ENCODE assay signal across 22 mouse cellular contexts in the genomic region with DNA sequence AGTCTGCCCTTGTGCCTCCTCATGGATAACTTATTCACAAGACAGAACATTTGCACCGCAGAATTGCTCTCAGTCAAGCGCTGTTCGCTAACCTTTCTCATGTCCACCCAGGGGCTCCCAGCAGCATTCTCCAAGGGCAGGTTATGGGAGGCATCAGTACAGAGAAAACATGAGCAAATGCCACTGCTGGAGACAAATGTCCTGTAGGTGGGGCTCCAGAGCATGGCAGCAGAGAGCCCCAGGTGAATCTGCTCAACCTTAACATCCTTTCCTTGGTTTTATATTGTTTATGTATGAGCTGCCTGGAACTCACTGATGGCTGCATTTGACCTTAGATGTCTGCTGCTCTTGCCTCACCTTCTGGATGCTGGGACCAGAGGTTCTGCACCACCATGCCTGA. TPM values are rescaled to one million over a fixed set of nuclear protein-coding genes. Genes with fewer than 3 reads are reported as not detected.
DNase-seq lines count a peak whose midpoint lies in the region; ATAC-seq and TF ChIP-seq lines count a peak whose summit lies in the region.
"Had no signal": no experiment of that assay in that cellular context is flagged by ENCODE, and none has a peak within 500 bp of the region (broad histone marks: within the 10 kb centered on the region; RNA-seq: fewer than 3 reads in every experiment).

No protein-coding gene starts in this region.

- peak; percentile 36; the same call in 1 of the 2 replicates for TF ChIP-seq CTCF in hindbrain, postnatal 0 days (IDR thresholded peaks at IDR 0.05; ENCODE audit: low read depth)
- peak; percentile 50 for TF ChIP-seq CTCF in liver, postnatal 0 days (IDR thresholded peaks at IDR 0.05; ENCODE audit: low read depth)
- TF ChIP-seq CTCF in ES-Bruce4 (IDR thresholded peaks at IDR 0.05; ENCODE audit: low read depth, low read length): peak; percentile 27

- H3K27ac ChIP-seq in hindbrain, postnatal 0 days: no peak overlapping the region
- no peak overlapping the region for H3K27ac ChIP-seq in hindbrain, embryonic 11.5 days (ENCODE audit: low read depth, low read length)
- H3K27ac ChIP-seq in liver, postnatal 0 days (ENCODE audit: low read depth): no peak overlapping the region
- no peak overlapping the region for H3K27ac ChIP-seq in liver, embryonic 12.5 days
- no peak overlapping the region for H3K27ac ChIP-seq in ES-Bruce4 (ENCODE audit: insufficient read depth, low read length)
- no peak overlapping the region for H3K27ac ChIP-seq in hindbrain, embryonic 13.5 days
- H3K27ac ChIP-seq: forebrain, embryonic 10.5 days; hindbrain, embryonic 15.5 days; midbrain, embryonic 15.5 days had no signal

- WGBS in hindbrain, postnatal 0 days: 99% methylated on average over 3 of the region's 3 CpGs
- 99% methylated on average over 3 of the region's 3 CpGs for WGBS in hindbrain, embryonic 11.5 days
- 97% methylated on average over 3 of the region's 3 CpGs for WGBS in liver, postnatal 0 days (ENCODE audit: insufficient replicate concordance)
- 91% methylated on average over 3 of the region's 3 CpGs for WGBS in liver, embryonic 12.5 days (ENCODE audit: insufficient replicate concordance)
- WGBS in hindbrain, embryonic 13.5 days: 96% methylated on average over 3 of the region's 3 CpGs

- H3K9ac ChIP-seq in hindbrain, postnatal 0 days (replicated peaks; ENCODE audit: low read length): no peak overlapping the region
- H3K9ac ChIP-seq in hindbrain, embryonic 11.5 days (ENCODE audit: low read depth, low read length): no peak overlapping the region
- no peak overlapping the region for H3K9ac ChIP-seq in liver, postnatal 0 days (replicated peaks)
- no peak overlapping the region for H3K9ac ChIP-seq in liver, embryonic 12.5 days
- no peak overlapping the region for H3K9ac ChIP-seq in ES-Bruce4 (ENCODE audit: low read depth, poor library complexity, severe bottlenecking)
- no peak overlapping the region for H3K9ac ChIP-seq in hindbrain, embryonic 13.5 days
- H3K9ac ChIP-seq: hindbrain, embryonic 15.5 days; midbrain, embryonic 15.5 days had no signal

- H3K27me3 ChIP-seq in hindbrain, postnatal 0 days (ENCODE audit: insufficient read depth, low read length): no peaks in the 10 kb centered on the region
- no peaks in the 10 kb centered on the region for H3K27me3 ChIP-seq in hindbrain, embryonic 11.5 days (ENCODE audit: control insufficient read depth, insufficient read depth, low read length)
- H3K27me3 ChIP-seq in liver, postnatal 0 days (ENCODE audit: insufficient read depth, low read length): no peaks in the 10 kb centered on the region
- H3K27me3 ChIP-seq in liver, embryonic 12.5 days (replicated peaks): peaks cover 7% of the 10 kb centered on the region
- H3K27me3 ChIP-seq in ES-Bruce4 (ENCODE audit: control insufficient read depth, insufficient read depth, low read length, poor library complexity, severe bottlenecking): no peaks in the 10 kb centered on the region
- H3K27me3 ChIP-seq in hindbrain, embryonic 13.5 days: no peaks in the 10 kb centered on the region
- H3K27me3 ChIP-seq: hindbrain, embryonic 15.5 days; midbrain, embryonic 15.5 days had no signal

- no peak for TF ChIP-seq EP300 in liver, postnatal 0 days (IDR thresholded peaks at IDR 0.05; ENCODE audit: low read depth)
- no peak for TF ChIP-seq EP300 in ES-Bruce4 (IDR thresholded peaks at IDR 0.05; ENCODE audit: insufficient read depth, low read depth, low read length)

- no peaks in the 10 kb centered on the region for H3K4me1 ChIP-seq in hindbrain, postnatal 0 days (ENCODE audit: insufficient read depth, low read length)
- H3K4me1 ChIP-seq in hindbrain, embryonic 11.5 days (replicated peaks; ENCODE audit: control insufficient read depth, insufficient read depth, low read length): no peaks in the 10 kb centered on the region
- peaks cover 7% of the 10 kb centered on the region; the same call in 1 of the 2 replicates for H3K4me1 ChIP-seq in liver, postnatal 0 days (ENCODE audit: insufficient read depth)
- no peaks in the 10 kb centered on the region for H3K4me1 ChIP-seq in liver, embryonic 12.5 days
- no peaks in the 10 kb centered on the region for H3K4me1 ChIP-seq in ES-Bruce4 (ENCODE audit: control insufficient read depth, insufficient read depth, low read length)
- H3K4me1 ChIP-seq in hindbrain, embryonic 13.5 days (replicated peaks): peaks cover 8% of the 10 kb centered on the region

- ATAC-seq in hindbrain, postnatal 0 days: no peak
- no peak for ATAC-seq in hindbrain, embryonic 11.5 days (ENCODE audit: low FRiP score)
- no peak for ATAC-seq in liver, postnatal 0 days
- no peak for ATAC-seq in liver, embryonic 12.5 days
- peak; percentile 50; the same call in 1 of the 2 replicates for ATAC-seq in megakaryocyte-erythroid progenitor cell, adult 5-6 weeks (replicated peaks; ENCODE audit: low FRiP score, low TSS enrichment, poor library complexity, severe bottlenecking)
- ATAC-seq in hindbrain, embryonic 13.5 days (ENCODE audit: low FRiP score): no peak
- ATAC-seq: midbrain, embryonic 15.5 days had no signal

- H3K4me2 ChIP-seq in hindbrain, postnatal 0 days (ENCODE audit: low read depth, low read length): no peak overlapping the region
- no peak overlapping the region for H3K4me2 ChIP-seq in hindbrain, embryonic 11.5 days (replicated peaks; ENCODE audit: low read depth, low read length)
- no peak overlapping the region for H3K4me2 ChIP-seq in liver, postnatal 0 days (ENCODE audit: low read depth, low read length)
- no peak overlapping the region for H3K4me2 ChIP-seq in liver, embryonic 12.5 days
- no peak overlapping the region for H3K4me2 ChIP-seq in hindbrain, embryonic 13.5 days
- H3K4me2 ChIP-seq: hindbrain, embryonic 15.5 days; midbrain, embryonic 15.5 days had no signal

- no peak for DNase-seq in hindbrain, postnatal 0 days (ENCODE audit: low spot score)
- no peak for DNase-seq in hindbrain, embryonic 11.5 days (ENCODE audit: low spot score)
- DNase-seq in liver, postnatal 0 days: no peak
- DNase-seq in layer of hippocampus, postnatal 36 days: no peak
- DNase-seq: adrenal gland, postnatal 10 days; cerebellum, adult 18-20 months; gastrocnemius, postnatal 10 days; heart, postnatal 14 days; kidney, adult 8-10 months; lung, adult 18-20 months; retina, postnatal 1 day; right cerebral cortex, postnatal 4 days; thymus, adult 18-20 months had no signal

- H3K4me3 ChIP-seq in hindbrain, postnatal 0 days (ENCODE audit: low read length): no peak overlapping the region
- no peak overlapping the region for H3K4me3 ChIP-seq in hindbrain, embryonic 11.5 days (ENCODE audit: low read depth, low read length)
- no peak overlapping the region for H3K4me3 ChIP-seq in liver, postnatal 0 days (ENCODE audit: low read depth, low read length)
- H3K4me3 ChIP-seq in liver, embryonic 12.5 days: no peak overlapping the region
- no peak overlapping the region for H3K4me3 ChIP-seq in ES-Bruce4 (ENCODE audit: low read depth, low read length)
- H3K4me3 ChIP-seq in hindbrain, embryonic 13.5 days: no peak overlapping the region
- H3K4me3 ChIP-seq: forebrain, embryonic 10.5 days; hindbrain, embryonic 15.5 days; midbrain, embryonic 15.5 days had no signal

- H3K36me3 ChIP-seq in hindbrain, postnatal 0 days (ENCODE audit: insufficient read depth, low read length): peaks cover 25% of the 10 kb centered on the region
- peaks cover 5% of the 10 kb centered on the region; the same call in 1 of the 2 replicates for H3K36me3 ChIP-seq in hindbrain, embryonic 11.5 days (ENCODE audit: control insufficient read depth, insufficient read depth, low read length)
- H3K36me3 ChIP-seq in liver, postnatal 0 days (replicated peaks; ENCODE audit: insufficient read depth, low read length): peaks cover 6% of the 10 kb centered on the region; the same call in 1 of the 2 replicates
- peaks cover 51% of the 10 kb centered on the region for H3K36me3 ChIP-seq in liver, embryonic 12.5 days
- peaks cover 6% of the 10 kb centered on the region; the same call in 1 of the 2 replicates for H3K36me3 ChIP-seq in ES-Bruce4 (ENCODE audit: control insufficient read depth, insufficient read depth, low read length, poor library complexity, severe bottlenecking)
- peaks cover 57% of the 10 kb centered on the region for H3K36me3 ChIP-seq in hindbrain, embryonic 13.5 days

- no peaks in the 10 kb centered on the region for H3K9me3 ChIP-seq in hindbrain, postnatal 0 days (ENCODE audit: low read length)
- no peaks in the 10 kb centered on the region for H3K9me3 ChIP-seq in hindbrain, embryonic 11.5 days (ENCODE audit: control insufficient read depth, low read length)
- H3K9me3 ChIP-seq in liver, postnatal 0 days (ENCODE audit: low read length): no peaks in the 10 kb centered on the region
- no peaks in the 10 kb centered on the region for H3K9me3 ChIP-seq in liver, embryonic 12.5 days (replicated peaks)
- no peaks in the 10 kb centered on the region for H3K9me3 ChIP-seq in ES-Bruce4 (replicated peaks; ENCODE audit: control insufficient read depth, insufficient read depth, low read length, poor library complexity, severe bottlenecking)
- H3K9me3 ChIP-seq in hindbrain, embryonic 13.5 days: no peaks in the 10 kb centered on the region
- H3K9me3 ChIP-seq: forebrain, embryonic 10.5 days; hindbrain, embryonic 15.5 days; midbrain, embryonic 15.5 days had no signal

- no peak for TF ChIP-seq POLR2A in ES-Bruce4 (IDR thresholded peaks at IDR 0.05; ENCODE audit: insufficient read depth, low read length)

RNA-seq across cellular contexts. Expression of a gene that starts 34.5 kb away (rescaled TPM):
- total RNA-seq in hindbrain, postnatal 0 days (2014; rRNA removed): 0.05 TPM in 1 of 2 replicates, not detected in the other
- 0.16 and 0.42 TPM in 2 replicates for polyA plus RNA-seq in hindbrain, postnatal 0 days (2015; fragmentation: Nextera tagmentation; extraction: Ambion mirVana)
- 0.32 and 0.66 TPM in 2 replicates for polyA plus RNA-seq in hindbrain, embryonic 11.5 days (2014; fragmentation: Nextera tagmentation; extraction: Ambion mirVana)
- not detected in 2 replicates for polyA plus RNA-seq in liver, postnatal 0 days (2015; fragmentation: Nextera tagmentation; extraction: Ambion mirVana)
- polyA plus RNA-seq in liver, embryonic 12.5 days (2016; fragmentation: Nextera tagmentation; extraction: Ambion mirVana): 0.41 TPM in 1 of 2 replicates, not detected in the other
- not detected in 2 replicates for polyA plus RNA-seq in ES-Bruce4 (2011; ENCODE audit: insufficient read depth, insufficient read length, low read depth, missing spikeins)
- not detected in 2 replicates for total RNA-seq in megakaryocyte-erythroid progenitor cell, adult 5-6 weeks (2014; fragmentation: Nextera tagmentation)
- not detected in 2 replicates for total RNA-seq in megakaryocyte-erythroid progenitor cell, adult 5-6 weeks (2017)
- polyA plus RNA-seq in hindbrain, embryonic 13.5 days (2015; fragmentation: Nextera tagmentation; extraction: Ambion mirVana): 0.22 and 0.39 TPM in 2 replicates
- not detected for total RNA-seq in layer of hippocampus, postnatal 36 days (2021)
- total RNA-seq: adrenal gland, postnatal 10 days; gastrocnemius, postnatal 10 days; left cerebral cortex, adult 18-20 months had no signal
- polyA plus RNA-seq: large intestine, adult 2 months; midbrain, embryonic 15.5 days had no signal
